Mouse (Mus musculus): ENCODE results near the gene Hoxa13. TPM values are rescaled to one million over a fixed set of nuclear protein-coding genes. Genes with fewer than 3 reads are reported as not detected.

Gene Hoxa13
- not detected for total RNA-seq (2021)
- long read RNA-seq, experiment 1: 0 reads
- long read RNA-seq, experiment 2: 0 reads

- DNase-seq: no peak
Observed at GRCm38 (mm10) chr6:52260654-52261575, at the start of gene Hoxa13. Hoxa13 (minus strand) TSS chr6:52260880.

- DNase-seq: peak in 1 of 2 experiments; percentile 35
Observed at GRCm38 (mm10) chr6:52310366-52310765, 49.7 kb upstream of the Hoxa13 start.

- DNase-seq: no peak
Observed at GRCm38 (mm10) chr6:52309766-52310165, 49.1 kb upstream of the Hoxa13 start.

DNA sequence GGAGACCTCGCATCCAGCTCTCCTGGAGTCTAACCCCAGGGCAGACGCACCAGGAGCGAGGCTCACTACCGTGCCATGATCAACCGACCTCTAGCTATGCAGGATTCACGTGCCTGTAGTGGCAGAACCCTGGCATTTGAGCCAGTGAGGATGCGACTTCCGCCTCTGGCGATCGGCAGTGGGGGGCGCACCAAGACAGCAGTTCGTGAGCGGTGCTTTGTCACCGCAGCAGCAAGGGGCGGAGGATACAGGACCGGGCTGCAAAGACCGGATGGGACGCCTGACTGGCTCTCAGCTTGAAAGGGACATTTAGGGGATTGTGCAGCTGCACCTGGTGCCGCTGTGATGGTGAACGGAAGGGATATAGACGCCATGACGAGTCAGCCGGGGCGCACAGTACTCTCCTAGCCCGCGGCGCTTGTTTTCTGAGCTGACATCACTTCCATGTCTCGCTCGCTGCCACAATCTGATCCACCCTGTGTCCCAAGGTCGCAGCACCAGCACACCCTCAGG, 45.3 kb upstream of the Hoxa13 start:
- DNase-seq: peak; percentile 55 to 75

DNA sequence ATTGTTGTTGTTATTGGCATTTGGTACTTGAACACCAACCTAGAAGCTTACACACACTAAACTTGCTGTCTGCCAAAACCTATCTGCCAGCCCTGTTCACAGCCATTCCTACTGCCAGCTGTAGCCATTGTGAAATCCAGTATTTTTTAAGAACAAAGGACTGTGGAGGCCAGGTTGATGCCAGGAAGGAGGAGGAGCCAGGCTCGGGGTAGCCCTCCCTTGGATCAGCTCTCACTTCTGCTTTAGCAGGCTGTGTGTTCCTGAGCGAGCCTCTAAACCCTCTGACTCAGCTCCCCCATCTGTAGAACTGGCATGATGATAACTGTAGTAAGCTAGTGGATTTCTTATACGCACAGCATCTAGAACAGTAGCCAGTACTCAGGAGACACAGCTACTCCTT, 42.7 kb upstream of the Hoxa13 start:
- DNase-seq: peak in 1 of 2 experiments; percentile 39

DNA sequence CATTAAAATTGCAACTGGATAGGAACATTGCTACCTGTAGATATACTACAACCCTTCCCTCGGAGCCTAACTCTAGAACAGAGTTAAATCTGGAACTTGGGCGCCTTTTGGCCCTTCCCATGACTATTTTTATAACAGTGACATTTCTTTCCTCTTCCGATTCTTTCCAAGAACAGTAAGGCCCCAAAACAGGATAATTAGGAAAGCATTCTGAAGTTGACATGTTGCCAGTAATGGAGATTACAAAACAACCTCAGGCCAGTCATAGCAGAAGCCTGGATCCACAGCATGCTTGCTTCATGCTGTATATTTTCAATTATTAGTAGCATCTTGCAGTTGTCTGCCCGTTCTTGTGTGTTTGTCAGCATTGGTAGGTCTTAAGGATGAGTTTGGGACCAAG, 40.1 kb upstream of the Hoxa13 start:
- no peak for DNase-seq

DNA sequence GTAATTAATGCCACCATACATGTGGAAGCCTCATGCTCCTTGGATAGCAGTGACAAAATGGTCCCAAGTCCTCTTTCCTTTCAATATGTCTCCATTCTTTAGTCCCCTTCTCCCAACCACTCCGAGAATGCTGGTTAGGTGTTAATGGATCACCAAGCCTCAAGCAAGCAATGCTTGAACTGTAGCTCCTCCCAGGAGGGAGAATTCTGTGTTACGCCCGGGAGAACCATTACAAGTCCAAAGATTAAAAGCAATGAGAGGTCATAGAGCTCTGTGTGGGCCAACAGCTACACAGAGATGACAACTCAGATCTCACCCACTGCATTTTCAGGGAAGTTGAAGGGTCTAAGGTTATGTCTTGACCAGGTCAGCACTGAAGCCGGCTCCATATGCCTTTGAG, 37.8 kb upstream of the Hoxa13 start:
- DNase-seq: no peak

- no peak for DNase-seq
Observed at GRCm38 (mm10) chr6:52294616-52295015, 33.9 kb upstream of the Hoxa13 start.

GRCm38 (mm10) chr6:52292328-52292727, 31.6 kb upstream of the Hoxa13 start:
- no peak for DNase-seq

GRCm38 (mm10) chr6:52291021-52291860, 30.6 kb upstream of the Hoxa13 start:
- DNase-seq: peak in 1 of 2 experiments; percentile 25

- DNase-seq: no peak
Observed at GRCm38 (mm10) chr6:52290186-52290585, 29.5 kb upstream of the Hoxa13 start.

DNA sequence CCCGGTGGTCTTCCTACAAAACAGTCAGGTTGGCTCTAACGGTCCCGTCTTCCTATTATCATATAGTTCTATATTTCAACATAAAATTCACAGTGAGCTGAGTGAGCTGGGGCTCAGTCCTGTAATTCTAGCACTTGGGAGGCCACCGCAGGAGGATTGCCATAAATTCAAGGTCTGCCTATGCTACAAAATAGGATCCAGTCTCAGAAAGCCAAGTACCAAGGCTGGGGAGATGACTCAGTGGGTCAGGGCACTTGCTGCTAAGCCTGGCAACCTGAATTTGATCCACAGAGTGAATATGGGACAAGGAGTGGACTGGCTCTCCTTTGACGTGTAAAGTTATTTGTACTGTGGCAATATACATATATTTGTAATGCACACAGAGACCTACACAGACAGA, 23.2 kb upstream of the Hoxa13 start:
- DNase-seq: no peak

DNA sequence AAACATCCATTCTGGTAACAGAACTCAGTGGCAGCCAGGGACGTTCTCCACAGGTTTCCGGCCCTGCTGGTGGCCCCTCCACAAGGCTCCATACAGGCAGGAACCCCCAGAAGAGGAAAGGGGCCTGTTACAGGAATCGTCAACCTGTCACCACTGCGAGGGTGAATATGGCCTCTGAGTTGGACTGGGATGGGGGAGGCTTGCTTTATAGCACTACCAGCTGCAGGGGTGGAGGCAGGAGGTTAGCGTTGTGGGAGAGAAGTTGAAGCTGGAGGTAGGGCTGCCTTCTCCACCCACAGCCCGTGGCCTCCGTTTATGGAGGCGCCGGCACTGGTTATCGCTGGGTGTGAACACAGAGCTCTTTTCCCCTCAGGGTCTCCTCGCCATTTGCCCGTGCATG, 20.4 kb upstream of the Hoxa13 start:
- no peak for DNase-seq

DNA sequence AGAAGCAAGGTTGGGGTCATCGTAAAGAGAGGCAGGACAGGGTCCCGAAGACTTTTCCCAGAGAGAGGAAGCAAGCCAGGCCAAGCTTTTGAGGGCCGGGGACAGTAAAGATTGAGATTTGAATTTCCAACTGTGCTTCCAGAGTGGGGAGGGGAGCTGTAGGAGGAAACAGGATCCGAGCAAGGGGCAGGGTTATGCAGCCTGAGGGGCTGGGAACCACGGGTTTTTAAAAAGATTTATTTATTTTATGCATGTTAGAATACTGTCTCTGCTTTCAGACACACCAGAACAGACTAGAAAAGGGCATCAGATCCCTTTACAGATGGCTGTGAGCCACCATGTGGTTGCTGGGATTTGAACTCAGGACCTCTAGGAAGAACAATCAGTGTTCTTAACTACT, 16.2 kb upstream of the Hoxa13 start:
- DNase-seq: no peak

DNA sequence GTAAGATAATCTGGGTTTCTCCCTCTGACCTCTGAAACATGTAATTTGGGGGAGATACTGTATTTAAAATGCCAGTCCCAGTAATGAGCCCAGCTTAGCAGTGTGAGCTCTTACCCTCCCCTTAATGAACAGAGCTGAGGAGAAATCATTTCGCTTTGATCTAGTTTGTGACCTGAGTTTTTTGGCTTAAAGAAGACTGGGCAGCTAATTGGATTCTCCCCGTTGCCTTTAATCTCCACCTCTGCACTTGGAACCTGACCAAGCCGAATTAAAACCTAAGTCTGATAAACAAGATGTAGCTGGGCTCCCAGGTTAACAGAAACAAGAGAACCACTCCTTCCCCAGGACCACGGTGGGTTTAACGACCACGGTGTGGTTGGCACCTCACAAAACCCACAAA, 15.7 kb upstream of the Hoxa13 start:
- no peak for DNase-seq

GRCm38 (mm10) chr6:52275563-52276280, 15.0 kb upstream of the Hoxa13 start:
- no peak for DNase-seq

GRCm38 (mm10) chr6:52274576-52274975, 13.9 kb upstream of the Hoxa13 start:
- no peak for DNase-seq

DNA sequence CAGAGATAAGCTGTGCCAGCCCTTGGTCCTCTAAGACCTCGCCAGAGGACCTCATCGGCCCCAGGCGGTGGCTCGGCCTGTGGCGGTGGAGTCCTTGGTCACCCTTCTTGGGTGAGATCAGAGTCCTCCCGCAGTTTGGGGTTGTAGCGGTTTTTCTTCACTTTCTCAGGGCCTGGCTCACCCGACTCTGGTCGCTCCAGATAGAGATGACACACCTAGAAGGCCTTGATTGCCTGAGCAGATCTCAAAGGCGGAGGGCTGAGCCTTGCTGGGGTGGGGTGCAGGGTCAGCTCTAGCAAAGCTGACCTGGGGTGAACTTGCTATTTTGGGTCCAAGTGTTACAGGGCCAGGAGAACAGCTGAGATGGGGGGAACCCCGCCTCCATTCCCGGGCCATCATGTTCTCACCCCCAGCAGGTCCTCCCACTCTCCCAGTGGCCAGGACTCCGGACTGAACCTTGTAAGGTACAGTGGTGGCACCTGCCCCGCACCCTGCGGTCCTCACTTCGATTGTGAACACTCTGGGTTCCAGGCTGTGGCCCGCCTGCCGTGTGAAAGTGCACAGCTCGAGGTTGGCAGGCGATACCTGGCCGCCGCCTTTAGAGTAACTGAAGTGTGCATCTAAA, 13.1 kb upstream of the Hoxa13 start:
- no peak for DNase-seq

GRCm38 (mm10) chr6:52272766-52273655, 12.3 kb upstream of the Hoxa13 start:
- DNase-seq: no peak
